Mouse (Mus musculus) MEL (cell line): ENCODE results near the gene Hoxa11. TPM values are rescaled to one million over a fixed set of nuclear protein-coding genes. Genes with fewer than 3 reads are reported as not detected.

ENCODE experiments used
- DNase-seq: peaks from one replicate; pipeline ENCODE4 v3.0.0; 2011; ENCODE audit warnings: low read depth, low spot score
- H3K27ac ChIP-seq: 2 replicates; pipeline ENCODE4 v1.5.1; 2012; ENCODE audit warnings: low read depth, mild to moderate bottlenecking, control low read depth, low read length, moderate library complexity; ENCODE audit not compliant: control insufficient read depth
- H3K27me3 ChIP-seq, 2 experiments: fragments of 150-350 bp in 1 of 2; sonication (generic) in 1 of 2; 2 replicates each; pipeline ENCODE4 v1.6.1; 2012; ENCODE audit warnings: low read length in 2 of 2, mild to moderate bottlenecking in 2 of 2, improper control_type of control experiment in 1 of 2, moderate library complexity in 1 of 2; ENCODE audit not compliant: insufficient read depth in 2 of 2, control insufficient read depth in 1 of 2
- H3K36me3 ChIP-seq, 2 experiments: 2 replicates each; pipeline ENCODE4 v1.6.1; 2012 to 2014; ENCODE audit warnings: low read length in 2 of 2, improper control_type of control experiment in 1 of 2, inconsistent platforms in 1 of 2, mild to moderate bottlenecking in 1 of 2; ENCODE audit not compliant: insufficient read depth in 2 of 2, control insufficient read depth in 1 of 2
- H3K4me1 ChIP-seq, 2 experiments: fragments of 150-350 bp in 1 of 2; sonication (generic) in 1 of 2; 2 replicates each; pipeline ENCODE4 v1.6.1; 2012; ENCODE audit warnings: low read length in 2 of 2, improper control_type of control experiment in 1 of 2, mild to moderate bottlenecking in 1 of 2; ENCODE audit not compliant: insufficient read depth in 2 of 2, control insufficient read depth in 1 of 2
- H3K4me3 ChIP-seq, 2 experiments: fragments of 150-350 bp in 1 of 2; sonication (generic) in 1 of 2; 2 replicates each; pipeline ENCODE4 v1.5.1; 2012; ENCODE audit warnings: low read depth in 2 of 2, low read length in 2 of 2, mild to moderate bottlenecking in 2 of 2, moderate library complexity in 2 of 2, control low read depth in 1 of 2, improper control_type of control experiment in 1 of 2; ENCODE audit not compliant: control insufficient read depth in 1 of 2, insufficient read depth in 1 of 2
- H3K79me2 ChIP-seq: 2 replicates; pipeline ENCODE4 v1.6.1; 2012; ENCODE audit warnings: mild to moderate bottlenecking, low read length, moderate library complexity; ENCODE audit not compliant: control insufficient read depth, poor library complexity, insufficient read depth
- H3K9ac ChIP-seq: 2 replicates; pipeline ENCODE4 v1.6.1; 2012; ENCODE audit warnings: low read depth, mild to moderate bottlenecking, control low read depth, low read length, moderate library complexity; ENCODE audit not compliant: control insufficient read depth, poor library complexity, severe bottlenecking
- H3K9me3 ChIP-seq: fragments of 150-350 bp; sonication (generic); replicated peaks from 2 replicates; pipeline ENCODE4 v1.6.1; 2012; ENCODE audit warnings: mild to moderate bottlenecking, low read length, improper control_type of control experiment, moderate library complexity; ENCODE audit not compliant: insufficient read depth
- CHD1 ChIP-seq: IDR thresholded peaks from 2 replicates; pipeline ENCODE4 v1.6.1; 2012; ENCODE audit warnings: low read depth, mild to moderate bottlenecking, inconsistent platforms, low read length, improper control_type of control experiment
- CTCF ChIP-seq, 3 experiments: IDR thresholded peaks in 2 of 3; conservative IDR thresholded peaks in 1 of 3; 2 replicates each; pipeline ENCODE4 v1.5.1; 2011 to 2012; ENCODE audit warnings: low read length in 3 of 3, low read depth in 2 of 3, mild to moderate bottlenecking in 2 of 3, improper control_type of control experiment in 1 of 3, inconsistent platforms in 1 of 3, mixed read lengths in 1 of 3, moderate library complexity in 1 of 3; ENCODE audit not compliant: control insufficient read depth in 1 of 3, insufficient read depth in 1 of 3, poor library complexity in 1 of 3, severe bottlenecking in 1 of 3
- EP300 ChIP-seq, 2 experiments: IDR thresholded peaks; 2 replicates each; pipeline ENCODE4 v1.6.1; 2011; ENCODE audit warnings: improper control_type of control experiment in 2 of 2, low read length in 2 of 2, low read depth in 1 of 2, mild to moderate bottlenecking in 1 of 2
- GABPA ChIP-seq: IDR thresholded peaks from 2 replicates; pipeline ENCODE4 v1.6.1; 2012; ENCODE audit warnings: low read depth, mild to moderate bottlenecking, inconsistent platforms, low read length, improper control_type of control experiment, moderate library complexity
- GATA1 ChIP-seq: IDR thresholded peaks from 2 replicates; pipeline ENCODE4 v1.6.1; 2011; ENCODE audit warnings: low read depth, low read length, improper control_type of control experiment
- HCFC1 ChIP-seq: IDR thresholded peaks from 2 replicates; pipeline ENCODE4 v1.6.1; 2012; ENCODE audit warnings: low read depth, mild to moderate bottlenecking, inconsistent platforms, low read length, improper control_type of control experiment, moderate library complexity
- KAT2A ChIP-seq: conservative IDR thresholded peaks from 2 replicates; pipeline ENCODE4 v1.6.1; 2012; ENCODE audit warnings: low read depth, low read length, improper control_type of control experiment, inconsistent platforms
- MAFK ChIP-seq: IDR thresholded peaks from 2 replicates; pipeline ENCODE4 v1.6.1; 2011; ENCODE audit warnings: low read depth, mild to moderate bottlenecking, low read length, improper control_type of control experiment, borderline replicate concordance
- MAX ChIP-seq: IDR thresholded peaks from 2 replicates; pipeline ENCODE4 v1.6.1; 2011; ENCODE audit warnings: low read length, improper control_type of control experiment
- MEF2A ChIP-seq: IDR thresholded peaks from 2 replicates; pipeline ENCODE4 v1.6.1; 2014; ENCODE audit warnings: low read depth, mild to moderate bottlenecking, inconsistent platforms, low read length, improper control_type of control experiment; ENCODE audit not compliant: poor library complexity, insufficient replicate concordance, severe bottlenecking; ENCODE audit errors: extremely low read depth
- MXI1 ChIP-seq: IDR thresholded peaks from 2 replicates; pipeline ENCODE4 v1.6.1; 2011; ENCODE audit warnings: mild to moderate bottlenecking, low read depth, low read length, improper control_type of control experiment
- MYB ChIP-seq: IDR thresholded peaks from 2 replicates; pipeline ENCODE4 v1.6.1; 2011; ENCODE audit warnings: mild to moderate bottlenecking, low read depth, low read length, improper control_type of control experiment
- NELFE ChIP-seq: IDR thresholded peaks from 2 replicates; pipeline ENCODE4 v1.6.1; 2011; ENCODE audit warnings: low read depth, low read length, improper control_type of control experiment
- NRF1 ChIP-seq: IDR thresholded peaks from 2 replicates; pipeline ENCODE4 v1.6.1; 2014; ENCODE audit warnings: low read depth, mild to moderate bottlenecking, inconsistent platforms, low read length, improper control_type of control experiment, moderate library complexity; ENCODE audit not compliant: poor library complexity, insufficient read depth, severe bottlenecking
- POLR2AphosphoS5 ChIP-seq: IDR thresholded peaks from 2 replicates; pipeline ENCODE4 v1.6.1; 2012; ENCODE audit warnings: low read depth, borderline replicate concordance, mild to moderate bottlenecking, inconsistent platforms, low read length, moderate library complexity, mixed read lengths
- RCOR1 ChIP-seq: IDR thresholded peaks from 2 replicates; pipeline ENCODE4 v1.6.1; 2012; ENCODE audit warnings: low read depth, mild to moderate bottlenecking, inconsistent platforms, low read length, improper control_type of control experiment
- SMC3 ChIP-seq: IDR thresholded peaks from 2 replicates; pipeline ENCODE4 v1.6.1; 2011; ENCODE audit warnings: low read depth, low read length, improper control_type of control experiment
- TBP ChIP-seq: IDR thresholded peaks from 2 replicates; pipeline ENCODE4 v1.8.0; 2011; ENCODE audit warnings: low read depth, low read length, improper control_type of control experiment
- UBTF ChIP-seq: IDR thresholded peaks from 2 replicates; pipeline ENCODE4 v1.6.1; 2012; ENCODE audit warnings: low read depth, mild to moderate bottlenecking, inconsistent platforms, low read length, improper control_type of control experiment, moderate library complexity, borderline replicate concordance; ENCODE audit not compliant: insufficient read depth
- USF1 ChIP-seq: IDR thresholded peaks from 2 replicates; pipeline ENCODE4 v1.6.1; 2014; ENCODE audit warnings: low read depth, mild to moderate bottlenecking, inconsistent platforms, low read length, improper control_type of control experiment, moderate library complexity
- USF2 ChIP-seq, 2 experiments: IDR thresholded peaks; 2 replicates each; pipeline ENCODE4 v1.6.1; 2011 to 2012; ENCODE audit warnings: improper control_type of control experiment in 2 of 2, low read length in 2 of 2, borderline replicate concordance in 1 of 2, inconsistent platforms in 1 of 2, low read depth in 1 of 2, mild to moderate bottlenecking in 1 of 2; ENCODE audit not compliant: insufficient read depth in 1 of 2
- ZNF384 ChIP-seq: IDR thresholded peaks from 2 replicates; pipeline ENCODE4 v1.6.1; 2012; ENCODE audit warnings: low read depth, mild to moderate bottlenecking, inconsistent platforms, low read length, improper control_type of control experiment
- polyA plus RNA-seq, 2 experiments: library from polyadenylated mRNA; stranded (reverse) in 1 of 2; unstranded in 1 of 2; fragments of >175 nt in 1 of 2; fragments of >200 nt in 1 of 2; gene quantifications; 2 replicates each; pipeline versions ENCODE4 v1.2.1 to v1.2.4; 2012; ENCODE audit warnings: low replicate concordance in 2 of 2, low read depth in 1 of 2; ENCODE audit not compliant: insufficient read length in 2 of 2, insufficient read depth in 1 of 2, missing spikeins in 1 of 2
- total RNA-seq: library from RNA; depleted of rRNA; stranded (reverse); fragments of 300-350 nt; gene quantifications from 2 replicates; pipeline ENCODE4 v1.2.3, GENCODE M21; 2012

Hoxa11 gene
- total and polyA plus RNA-seq, 3 experiments: not detected

DNA sequence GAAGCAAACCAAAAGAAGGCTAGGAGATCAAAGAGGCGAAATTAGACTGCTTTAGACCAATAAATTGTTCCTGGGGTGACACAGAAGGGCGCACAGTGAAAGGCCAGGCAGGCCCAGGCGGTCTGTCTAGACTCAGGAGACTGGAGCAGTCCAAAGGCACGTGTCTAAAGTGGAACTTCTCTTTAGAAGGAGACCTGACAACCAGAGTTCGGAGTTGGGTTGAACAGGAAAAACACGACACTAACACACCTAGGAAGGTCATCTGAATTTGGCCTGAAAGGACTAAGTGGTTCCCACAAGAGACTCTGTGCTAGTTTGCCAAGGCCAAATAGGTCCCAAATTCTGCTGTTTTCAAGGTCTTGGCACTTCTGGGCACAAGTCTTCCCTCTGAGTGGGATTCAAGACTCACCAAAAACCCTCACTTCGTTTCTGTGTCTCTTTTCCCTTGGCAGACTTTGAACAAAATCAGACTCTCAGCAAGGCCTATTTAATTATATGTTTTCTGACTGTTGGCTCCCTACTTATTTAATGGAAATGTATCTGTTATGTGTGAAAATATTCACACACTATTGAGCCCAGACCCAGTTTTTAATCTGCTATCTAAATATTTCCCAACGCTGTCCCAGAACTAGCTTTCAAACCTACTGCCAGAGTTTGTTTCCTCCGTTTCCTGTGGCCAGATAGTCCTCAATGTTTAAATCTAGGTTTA is 26.2 kb downstream of the Hoxa11 start:
- DNase-seq: no peak

DNA sequence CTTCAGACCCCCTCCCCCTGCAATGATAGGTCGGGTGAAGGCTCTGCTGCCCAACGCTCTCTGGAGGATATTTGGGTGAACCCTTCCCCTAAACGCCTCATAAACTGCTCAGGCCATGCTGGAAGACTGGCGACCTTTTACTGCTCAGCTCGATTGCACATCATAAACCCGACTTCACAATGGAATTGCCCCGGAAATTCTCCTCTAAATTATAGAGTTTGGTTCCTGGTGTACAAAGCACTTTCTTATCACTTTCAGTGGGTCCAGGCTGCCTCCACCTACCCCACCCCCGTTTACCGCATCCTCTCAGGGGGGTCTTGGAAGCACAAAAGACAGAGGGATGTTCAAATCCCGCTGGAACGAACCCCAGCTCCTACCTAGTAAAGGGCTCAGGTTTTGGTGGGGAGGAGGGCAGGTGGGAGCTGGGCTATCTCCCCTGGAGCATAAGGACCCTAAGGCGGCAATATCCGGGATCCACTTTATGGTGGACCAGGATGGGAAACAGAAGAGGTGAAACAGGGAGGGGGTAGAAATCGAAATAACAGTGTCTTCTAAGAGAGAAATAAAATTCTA is 26.9 kb downstream of the Hoxa11 start:
- DNase-seq: no peak
- no peaks in the 10 kb centered on the region for H3K36me3 ChIP-seq
- H3K27ac ChIP-seq: no peak overlapping the region
- H3K4me1 ChIP-seq: no peaks in the 10 kb centered on the region
- H3K4me3 ChIP-seq: no peak overlapping the region
- H3K9ac ChIP-seq: no peak overlapping the region
- no peaks in the 10 kb centered on the region for H3K9me3 ChIP-seq
- no peaks in the 10 kb centered on the region for H3K79me2 ChIP-seq
- TF ChIP-seq UBTF (no peak), USF2 (IDR thresholded peaks at IDR 0.05; ENCODE audit: borderline replicate concordance in 1 of 2, insufficient read depth in 1 of 2, low read depth in 1 of 2, low read length in 2 of 2) (no peak), MAFK (no peak), ZNF384 (no peak), RCOR1 (no peak), NRF1 (no peak), CTCF (IDR thresholded peaks at IDR 0.05 in 2 of 3, conservative IDR thresholded peaks at IDR 0.05 in 1 of 3; ENCODE audit: control insufficient read depth in 1 of 3, insufficient read depth in 1 of 3, low read depth in 2 of 3, low read length in 3 of 3, poor library complexity in 1 of 3, severe bottlenecking in 1 of 3) (no peak), SMC3 (no peak), GATA1 (no peak), GABPA (no peak), USF1 (no peak), EP300 (IDR thresholded peaks at IDR 0.05; ENCODE audit: low read depth in 1 of 2, low read length in 2 of 2) (no peak), MYB (no peak), MXI1 (no peak)
- H3K27me3 ChIP-seq: no peaks in the 10 kb centered on the region

More for the DNA sequence above, 26.2 kb downstream of the Hoxa11 start:
- Histone ChIP-seq H3K27me3 (no peaks in the 10 kb centered on the region), H3K9ac (no peak overlapping the region), H3K27ac (no peak overlapping the region), H3K9me3 (no peaks in the 10 kb centered on the region), H3K4me1 (no peaks in the 10 kb centered on the region), H3K36me3 (no peaks in the 10 kb centered on the region), H3K79me2 (no peaks in the 10 kb centered on the region), H3K4me3 (no peak overlapping the region)
- TF ChIP-seq MAX (no peak), ZNF384 (no peak), GATA1 (no peak), TBP (no peak), USF2 (IDR thresholded peaks at IDR 0.05; ENCODE audit: borderline replicate concordance in 1 of 2, insufficient read depth in 1 of 2, low read depth in 1 of 2, low read length in 2 of 2) (no peak), MEF2A (no peak), HCFC1 (no peak), RCOR1 (no peak), KAT2A (no peak), POLR2AphosphoS5 (no peak), CHD1 (no peak), UBTF (no peak), NELFE (no peak), USF1 (no peak)
